Mouse (Mus musculus) liver, embryonic 12.5 days (tissue): ENCODE results near the gene Itsn1. TPM values are rescaled to one million over a fixed set of nuclear protein-coding genes. Genes with fewer than 3 reads are reported as not detected.

Experiments
- ATAC-seq: fragments of 200-750 bp; cut with Nextera tagmentation; 2 replicates; pipeline ENCODE4 v1.8.0; 2017; ENCODE audit warnings: moderate number of reproducible peaks, mild to moderate bottlenecking, moderate library complexity
- H3K27ac ChIP-seq: fragments of 300-500 bp; sonication (generic); 2 replicates; pipeline ENCODE4 v1.5.1; 2016; ENCODE audit warnings: mild to moderate bottlenecking
- H3K27me3 ChIP-seq: fragments of 300-500 bp; sonication (generic); replicated peaks from 2 replicates; pipeline ENCODE4 v1.6.1; 2016; ENCODE audit warnings: mild to moderate bottlenecking, moderate library complexity
- H3K36me3 ChIP-seq: fragments of 300-500 bp; sonication (generic); 2 replicates; pipeline ENCODE4 v1.6.1; 2016; ENCODE audit warnings: mild to moderate bottlenecking, moderate library complexity
- H3K4me1 ChIP-seq: fragments of 300-500 bp; sonication (generic); 2 replicates; pipeline ENCODE4 v1.6.1; 2016
- H3K4me2 ChIP-seq: fragments of 300-500 bp; sonication (generic); 2 replicates; pipeline ENCODE4 v1.6.1; 2016; ENCODE audit warnings: mild to moderate bottlenecking, moderate library complexity
- H3K4me3 ChIP-seq: fragments of 300-500 bp; sonication (generic); 2 replicates; pipeline ENCODE4 v1.5.1; 2016; ENCODE audit warnings: mild to moderate bottlenecking, moderate library complexity
- H3K9ac ChIP-seq: fragments of 300-500 bp; sonication (generic); 2 replicates; pipeline ENCODE4 v1.6.1; 2016; ENCODE audit warnings: mild to moderate bottlenecking, moderate library complexity
- H3K9me3 ChIP-seq: fragments of 300-500 bp; sonication (generic); replicated peaks from 2 replicates; pipeline ENCODE4 v1.6.1; 2016; ENCODE audit warnings: mild to moderate bottlenecking, moderate library complexity
- WGBS: fragments of 180-500 bp; shearing (Covaris S2); methylation state at CpG from one replicate; pipeline ENCODE4 v1.1.7; 2016; ENCODE audit not compliant: insufficient replicate concordance; 5-methylcytosine and 5-hydroxymethylcytosine counted together
- polyA plus RNA-seq: library from polyadenylated mRNA; unstranded; fragments of >200 nt; fragmentation: Nextera tagmentation; extraction: Ambion mirVana; gene quantifications from 2 replicates; pipeline ENCODE4 v1.2.1, GENCODE M21; 2016

Gene Itsn1
- 47.5 and 52.3 TPM in 2 replicates for polyA plus RNA-seq

DNA sequence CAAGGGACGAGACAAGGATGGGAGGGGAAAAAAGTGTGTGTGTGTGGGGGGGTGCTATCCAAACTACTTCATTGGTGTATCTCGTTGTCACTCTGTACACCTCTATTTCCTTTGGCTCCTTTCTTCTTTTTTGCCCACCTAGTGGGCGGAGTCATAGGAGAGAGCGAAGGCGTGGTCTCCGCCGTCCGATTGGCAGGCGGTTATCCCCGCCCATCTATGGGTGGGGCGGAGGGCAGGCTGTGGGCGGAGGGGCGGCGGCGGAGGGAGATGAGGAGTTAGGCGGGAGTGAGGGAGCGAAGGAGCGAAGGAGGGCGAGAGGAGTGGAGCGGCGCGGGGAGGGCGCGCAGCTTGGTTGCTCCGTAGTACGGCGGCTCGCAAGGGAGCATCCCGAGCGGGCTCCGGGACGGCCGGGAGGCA lies at the start of gene Itsn1:
Gene Itsn1 (plus strand): TSS at position 216 of the 417 bp plus-strand sequence.
- H3K4me3 ChIP-seq, result peak within 1 kb of the TSS; percentile 78
- H3K9ac ChIP-seq, result peak within 1 kb of the TSS; percentile 79
- peaks cover 8% of the 10 kb centered on the region for H3K36me3 ChIP-seq
- peaks cover 43% of the 10 kb centered on the region for H3K27me3 ChIP-seq
- H3K4me2 ChIP-seq, result peak within 1 kb of the TSS; percentile 99
- peak within 1 kb of the TSS; percentile 88 for H3K27ac ChIP-seq
- peaks cover 48% of the 10 kb centered on the region for H3K4me1 ChIP-seq
- no peaks in the 10 kb centered on the region for H3K9me3 ChIP-seq
- ATAC-seq, result peak; percentile 87
- under 1% methylated on average over 33 of the region's 33 CpGs for WGBS

DNA sequence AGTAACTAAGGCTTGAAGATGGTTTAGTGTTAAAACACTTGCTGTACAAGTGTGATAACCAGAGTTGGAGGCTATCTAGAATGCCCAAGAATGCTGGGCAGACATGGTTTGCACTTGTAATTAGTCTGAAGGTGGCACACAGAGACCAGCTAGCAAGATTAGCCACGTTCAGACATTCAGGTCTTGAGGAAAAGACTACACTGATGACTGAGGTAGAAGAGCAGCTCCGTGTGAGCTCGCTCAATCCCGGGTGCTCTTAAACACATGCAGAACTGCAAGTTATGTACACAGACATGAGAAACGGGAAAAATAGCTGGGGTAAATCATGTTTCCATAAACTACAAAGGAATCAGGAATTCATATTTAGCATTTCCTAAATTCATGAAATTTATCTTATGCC lies 48.4 kb upstream of the Itsn1 start:
- Histone ChIP-seq H3K27ac (no peak overlapping the region), H3K27me3 (no peaks in the 10 kb centered on the region), H3K9me3 (no peaks in the 10 kb centered on the region), H3K4me3 (no peak overlapping the region), H3K9ac (no peak overlapping the region), H3K4me2 (no peak overlapping the region), H3K36me3 (peaks cover 99% of the 10 kb centered on the region), H3K4me1 (peaks cover 5% of the 10 kb centered on the region)
- ATAC-seq, result no peak
- WGBS, result 77% methylated on average over 5 of the region's 5 CpGs

DNA sequence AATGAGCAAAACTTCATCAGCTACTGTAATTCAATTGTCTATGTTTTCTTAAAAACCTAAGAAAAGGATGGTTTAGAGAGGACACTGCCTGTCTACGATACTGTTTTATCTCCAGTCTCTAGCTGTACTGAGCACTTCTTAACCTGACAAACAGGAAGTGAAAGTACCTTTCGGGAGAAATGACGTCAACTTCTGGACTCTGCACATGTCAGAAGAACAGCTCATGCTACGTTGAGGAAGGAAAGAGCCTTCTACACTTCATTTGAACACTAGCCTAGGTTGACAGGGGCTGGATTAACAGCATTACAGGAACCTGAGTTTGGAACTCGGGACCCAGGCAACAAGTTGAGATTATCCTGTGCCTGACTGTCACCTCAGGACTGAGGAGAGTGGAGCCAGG lies 43.6 kb upstream of the Itsn1 start:
- H3K27me3 ChIP-seq, result no peaks in the 10 kb centered on the region
- H3K9ac ChIP-seq, result no peak overlapping the region
- WGBS, result 51% methylated on average over 5 of the region's 5 CpGs
- H3K36me3 ChIP-seq, result peaks cover 68% of the 10 kb centered on the region
- no peak for ATAC-seq
- no peaks in the 10 kb centered on the region for H3K9me3 ChIP-seq
- H3K27ac ChIP-seq, result no peak overlapping the region
- peak overlapping the region; percentile 97 for H3K4me2 ChIP-seq
- no peak overlapping the region for H3K4me3 ChIP-seq
- H3K4me1 ChIP-seq, result peaks cover 41% of the 10 kb centered on the region

DNA sequence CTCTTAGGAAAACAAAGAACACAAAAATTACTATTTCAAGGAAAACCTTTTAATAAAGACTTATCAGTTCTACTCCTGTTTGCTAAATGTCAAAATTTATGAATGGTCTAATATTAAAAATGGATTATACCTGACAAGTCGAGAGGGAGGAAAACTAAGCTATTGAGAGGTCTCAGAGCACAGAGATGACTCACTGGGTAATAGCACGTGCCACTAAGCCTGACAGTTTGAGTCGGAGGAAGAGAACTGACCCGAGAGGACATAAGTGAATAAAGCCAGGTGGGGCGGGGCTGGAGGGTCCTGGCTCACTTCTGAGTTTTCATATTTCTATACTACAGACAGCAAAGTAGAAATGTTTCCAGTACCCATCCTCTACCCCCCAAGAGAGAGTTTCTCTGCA lies 42.7 kb upstream of the Itsn1 start:
- Histone ChIP-seq H3K36me3 (peaks cover 63% of the 10 kb centered on the region), H3K27ac (no peak overlapping the region), H3K4me3 (no peak overlapping the region), H3K4me2 (peak overlapping the region; percentile 97), H3K9ac (0 out of 2 replicates have a peak overlapping the region, but pooled peaks have one; percentile 94), H3K4me1 (peaks cover 49% of the 10 kb centered on the region), H3K9me3 (no peaks in the 10 kb centered on the region), H3K27me3 (no peaks in the 10 kb centered on the region)
- ATAC-seq, result no peak
- 80% methylated on average over 5 of the region's 5 CpGs for WGBS

DNA sequence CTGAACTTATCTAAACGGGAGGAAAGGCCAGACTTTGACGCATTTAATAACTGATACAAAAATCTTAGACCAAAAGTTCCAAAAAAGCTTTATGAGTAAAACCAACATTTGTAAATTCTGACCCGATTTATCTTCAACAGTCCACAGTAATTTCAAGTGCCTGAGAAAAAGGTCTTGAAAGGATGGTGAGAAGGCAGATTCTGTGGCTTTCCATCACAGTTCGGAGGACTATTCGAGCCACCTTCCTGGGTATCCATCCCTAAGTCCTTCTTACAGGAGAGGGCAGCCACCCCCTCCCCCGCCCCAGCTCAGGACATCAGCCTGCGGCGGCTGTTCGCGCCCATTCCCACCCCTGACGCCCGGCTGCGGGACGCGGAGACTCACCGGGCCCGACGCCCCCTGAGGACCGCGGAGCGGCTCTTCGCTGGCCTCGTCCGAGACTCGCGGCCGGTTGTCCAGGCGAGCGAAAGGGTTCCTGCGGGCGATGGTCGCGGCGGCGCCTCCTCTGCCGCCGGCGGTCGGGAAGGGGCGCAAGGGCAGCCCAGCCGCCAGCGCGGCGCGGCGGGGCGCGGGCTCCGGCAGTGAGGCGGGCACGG lies 41.0 kb upstream of the Itsn1 start:
- WGBS, result under 1% methylated on average over 51 of the region's 51 CpGs
- H3K4me3 ChIP-seq, result peak overlapping the region; percentile 78
- no peaks in the 10 kb centered on the region for H3K27me3 ChIP-seq
- peaks cover 51% of the 10 kb centered on the region for H3K36me3 ChIP-seq
- H3K9ac ChIP-seq, result peak overlapping the region; percentile 94
- peak overlapping the region; percentile 97 for H3K4me2 ChIP-seq
- H3K9me3 ChIP-seq, result no peaks in the 10 kb centered on the region
- peak overlapping the region; percentile 93 for H3K27ac ChIP-seq
- peaks cover 49% of the 10 kb centered on the region for H3K4me1 ChIP-seq
- peak; percentile 52 for ATAC-seq

DNA sequence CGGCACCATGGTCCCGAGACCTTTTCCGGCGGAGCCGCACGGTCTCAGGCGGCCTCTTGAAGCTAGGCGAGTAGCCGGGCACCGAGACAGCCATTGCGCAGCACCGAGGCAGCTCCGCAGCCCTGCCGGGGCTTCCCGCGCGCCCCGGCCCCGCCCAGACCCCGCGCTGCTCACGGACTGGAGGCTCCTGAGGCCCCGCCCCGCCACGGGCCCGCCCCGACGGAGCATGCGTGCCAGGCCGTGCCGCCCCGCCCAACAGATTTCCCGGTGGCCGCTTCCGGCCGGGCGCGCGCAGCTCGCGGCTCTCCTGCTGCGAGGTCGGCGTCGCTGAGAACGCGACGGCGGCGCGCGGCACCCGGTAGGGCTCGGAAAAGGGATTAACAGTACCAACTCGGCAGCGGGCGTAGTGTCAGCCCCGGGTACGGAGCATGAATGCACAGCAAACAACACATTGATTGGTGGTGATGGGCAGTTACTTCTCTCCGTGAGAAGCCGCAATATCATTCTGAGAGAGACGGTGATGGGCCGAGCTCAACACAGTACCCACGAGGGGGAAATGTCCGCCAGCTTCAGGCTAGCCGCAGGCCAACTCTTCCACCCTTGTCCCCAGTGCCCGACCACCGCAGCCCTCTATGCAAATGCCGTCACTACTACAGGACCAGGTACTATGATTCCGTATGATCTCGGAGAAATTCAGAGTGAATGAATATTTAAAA lies 40.3 kb upstream of the Itsn1 start, which contains the start of gene Donson:
Gene Donson (minus strand): TSS at position 152 of the 716 bp plus-strand sequence.
- peak within 1 kb of the TSS; percentile 93 for H3K27ac ChIP-seq
- WGBS, result under 1% methylated on average over 63 of the region's 71 CpGs
- H3K4me2 ChIP-seq, result peak within 1 kb of the TSS; percentile 97
- H3K9me3 ChIP-seq, result no peaks in the 10 kb centered on the region
- peak within 1 kb of the TSS; percentile 78 for H3K4me3 ChIP-seq
- H3K9ac ChIP-seq, result peak within 1 kb of the TSS; percentile 94
- H3K27me3 ChIP-seq, result no peaks in the 10 kb centered on the region
- peaks cover 46% of the 10 kb centered on the region for H3K36me3 ChIP-seq
- ATAC-seq, result peak; percentile 97
- H3K4me1 ChIP-seq, result peaks cover 49% of the 10 kb centered on the region

DNA sequence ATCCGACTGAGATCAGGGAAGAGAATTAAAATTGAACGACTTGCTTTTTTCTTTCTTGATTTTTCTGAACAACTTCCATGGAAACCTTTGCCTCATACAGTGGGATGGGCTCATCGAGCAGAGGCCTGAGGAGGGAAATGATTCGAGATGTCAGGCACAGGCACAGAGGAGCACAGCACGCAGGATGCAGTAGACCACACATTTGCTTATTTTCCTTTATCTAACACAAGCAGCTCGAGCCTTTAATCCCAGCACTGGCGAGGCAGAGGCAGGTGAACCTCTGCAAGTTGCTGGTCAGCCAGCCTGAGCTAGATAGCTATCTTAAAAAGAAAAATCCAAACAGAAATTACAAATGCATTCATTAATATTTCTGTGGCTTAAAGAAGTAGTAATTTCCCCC lies 39.3 kb upstream of the Itsn1 start:
- peak overlapping the region; percentile 97 for H3K4me2 ChIP-seq
- WGBS, result 14% methylated on average over 7 of the region's 7 CpGs
- no peaks in the 10 kb centered on the region for H3K9me3 ChIP-seq
- peak overlapping the region; percentile 93 for H3K27ac ChIP-seq
- peak overlapping the region; percentile 78 for H3K4me3 ChIP-seq
- H3K27me3 ChIP-seq, result no peaks in the 10 kb centered on the region
- peak; percentile 48 for ATAC-seq
- peaks cover 53% of the 10 kb centered on the region for H3K4me1 ChIP-seq
- peaks cover 42% of the 10 kb centered on the region for H3K36me3 ChIP-seq
- peak overlapping the region; percentile 82 for H3K9ac ChIP-seq

DNA sequence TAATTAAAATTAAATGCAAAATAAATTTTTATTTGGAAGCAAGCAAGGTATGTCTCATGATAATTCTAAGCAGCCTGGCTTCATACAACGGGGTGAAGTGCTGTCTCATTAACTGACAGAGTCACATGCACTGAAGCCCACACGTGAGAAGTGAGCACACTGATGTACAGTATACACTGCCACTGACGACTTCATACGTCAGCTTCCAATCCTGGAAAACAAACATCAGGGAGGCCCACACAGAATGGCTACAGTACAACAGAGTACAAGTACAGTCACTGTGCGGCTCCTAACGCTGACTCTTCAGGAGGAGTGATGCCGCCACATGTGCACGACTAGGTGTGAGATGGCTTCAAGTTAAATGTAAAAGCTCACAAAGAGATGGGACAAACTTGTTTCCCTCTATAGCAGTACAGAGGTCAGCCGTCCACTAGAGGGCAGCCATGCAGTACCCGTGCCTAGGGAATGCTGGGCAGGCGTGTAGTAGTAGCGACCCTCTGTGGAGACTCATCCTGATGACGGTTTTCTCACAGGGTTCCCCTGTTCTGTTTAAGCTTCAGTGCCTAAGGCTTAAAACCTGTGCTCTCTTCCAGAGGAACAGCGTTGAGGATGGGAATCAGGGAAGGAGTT lies 34.5 kb upstream of the Itsn1 start:
- Histone ChIP-seq H3K9me3 (no peaks in the 10 kb centered on the region), H3K9ac (no peak overlapping the region), H3K4me1 (peaks cover 30% of the 10 kb centered on the region), H3K36me3 (peaks cover 54% of the 10 kb centered on the region), H3K4me2 (0 out of 2 replicates have a peak overlapping the region, but pooled peaks have one; percentile 17), H3K4me3 (no peak overlapping the region), H3K27ac (no peak overlapping the region), H3K27me3 (no peaks in the 10 kb centered on the region)
- WGBS, result 33% methylated on average over 14 of the region's 14 CpGs
- peak; percentile 78 for ATAC-seq

DNA sequence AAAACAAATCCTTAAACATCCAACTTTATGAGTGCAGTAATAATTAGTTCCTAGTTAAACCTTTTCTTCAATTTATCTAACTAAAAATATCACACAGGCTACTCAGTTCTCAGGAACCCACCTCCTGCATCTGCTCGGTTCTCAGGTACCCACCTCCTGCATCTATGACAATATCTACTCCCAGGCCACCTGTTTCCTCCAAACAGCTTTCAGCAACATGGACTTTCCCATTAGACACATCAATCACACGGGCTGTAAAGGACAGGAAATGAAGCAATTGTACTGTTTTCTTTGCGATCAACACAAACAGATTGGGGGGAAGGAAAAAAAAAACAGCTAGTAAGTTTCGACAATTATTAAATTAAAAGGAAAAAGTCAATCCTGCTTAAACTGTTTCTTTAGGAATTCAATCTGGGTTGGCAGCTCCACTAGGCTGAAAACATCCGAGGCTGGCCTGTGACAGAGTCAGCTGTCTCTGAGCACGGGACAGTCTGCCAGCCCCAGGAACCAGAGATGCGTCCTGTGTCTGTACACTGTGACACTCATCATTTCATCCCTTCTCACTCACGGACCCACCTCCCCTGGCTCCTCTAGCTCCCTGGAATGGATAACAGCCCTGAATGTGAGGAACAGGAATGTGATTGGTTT lies 33.8 kb upstream of the Itsn1 start:
- H3K4me3 ChIP-seq, result no peak overlapping the region
- no peaks in the 10 kb centered on the region for H3K9me3 ChIP-seq
- H3K36me3 ChIP-seq, result peaks cover 59% of the 10 kb centered on the region
- peaks cover 23% of the 10 kb centered on the region for H3K4me1 ChIP-seq
- H3K9ac ChIP-seq, result no peak overlapping the region
- ATAC-seq, result no peak
- H3K4me2 ChIP-seq, result 0 out of 2 replicates have a peak overlapping the region, but pooled peaks have one; percentile 17
- WGBS, result 49% methylated on average over 8 of the region's 8 CpGs
- no peaks in the 10 kb centered on the region for H3K27me3 ChIP-seq
- H3K27ac ChIP-seq, result no peak overlapping the region

DNA sequence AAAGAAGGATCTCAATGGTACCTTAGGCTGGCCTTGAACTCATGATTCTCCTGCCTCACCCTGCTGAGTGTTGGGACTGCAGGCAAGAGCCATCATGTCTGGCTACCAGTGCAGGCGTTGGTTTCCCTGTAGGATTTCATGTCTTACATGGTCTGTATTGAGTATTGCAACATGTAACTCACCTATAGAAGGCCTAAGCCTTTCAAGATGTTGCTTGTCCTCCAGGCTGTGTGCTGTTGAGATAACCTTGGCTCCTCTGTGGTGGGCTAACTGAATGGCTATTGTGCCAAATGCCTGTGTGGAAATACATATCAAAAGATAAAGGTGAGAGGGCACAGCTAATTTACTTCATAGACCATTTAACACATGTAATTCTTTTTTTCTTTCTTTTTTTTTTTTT lies 30.1 kb upstream of the Itsn1 start:
- Histone ChIP-seq H3K27me3 (no peaks in the 10 kb centered on the region), H3K4me2 (no peak overlapping the region), H3K4me1 (peaks cover 26% of the 10 kb centered on the region), H3K36me3 (peaks cover 73% of the 10 kb centered on the region), H3K9ac (no peak overlapping the region), H3K27ac (no peak overlapping the region), H3K9me3 (no peaks in the 10 kb centered on the region), H3K4me3 (no peak overlapping the region)
- 77% methylated on average over 1 of the region's 1 CpGs for WGBS
- ATAC-seq, result no peak

DNA sequence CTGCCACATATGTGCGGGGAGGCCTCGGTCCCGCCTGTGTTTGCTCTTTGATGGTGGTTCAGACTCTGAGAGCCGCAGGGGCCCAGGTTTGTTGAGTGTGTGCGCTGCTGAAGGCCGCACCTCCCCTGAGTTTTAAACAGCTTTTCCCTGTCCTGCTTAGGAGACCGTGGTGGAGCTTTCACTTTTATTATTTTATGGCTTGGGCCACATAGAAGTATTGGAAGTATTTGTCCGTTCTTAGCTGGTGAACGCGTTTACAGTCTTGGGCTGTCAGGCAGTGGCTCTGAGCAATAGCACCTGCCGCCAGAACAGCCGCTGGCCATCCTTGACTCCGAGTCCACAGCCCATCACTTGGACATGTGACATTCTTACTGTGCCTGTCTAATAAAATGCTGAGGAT lies 27.2 kb upstream of the Itsn1 start:
- peaks cover 73% of the 10 kb centered on the region for H3K36me3 ChIP-seq
- H3K27ac ChIP-seq, result no peak overlapping the region
- H3K9me3 ChIP-seq, result no peaks in the 10 kb centered on the region
- WGBS, result 90% methylated on average over 13 of the region's 13 CpGs
- H3K4me2 ChIP-seq, result no peak overlapping the region
- no peak overlapping the region for H3K9ac ChIP-seq
- peaks cover 13% of the 10 kb centered on the region for H3K4me1 ChIP-seq
- H3K27me3 ChIP-seq, result no peaks in the 10 kb centered on the region
- no peak overlapping the region for H3K4me3 ChIP-seq
- ATAC-seq, result no peak
